Mouse (Mus musculus) MEL (cell line): ENCODE results near the gene Rhbdl2. TPM values are rescaled to one million over a fixed set of nuclear protein-coding genes. Genes with fewer than 3 reads are reported as not detected.
A peak's percentile ranks its signal among the peaks of the same experiment; 100 is the strongest.

Source experiments
- DNase-seq: peaks from one replicate; pipeline ENCODE4 v3.0.0; 2011; ENCODE audit warnings: low read depth, low spot score
- H3K27ac ChIP-seq: 2 replicates; pipeline ENCODE4 v1.5.1; 2012; ENCODE audit warnings: low read depth, mild to moderate bottlenecking, control low read depth, low read length, moderate library complexity; ENCODE audit not compliant: control insufficient read depth
- H3K27me3 ChIP-seq, 2 experiments: fragments of 150-350 bp in 1 of 2; sonication (generic) in 1 of 2; 2 replicates each; pipeline ENCODE4 v1.6.1; 2012; ENCODE audit warnings: low read length in 2 of 2, mild to moderate bottlenecking in 2 of 2, improper control_type of control experiment in 1 of 2, moderate library complexity in 1 of 2; ENCODE audit not compliant: insufficient read depth in 2 of 2, control insufficient read depth in 1 of 2
- H3K36me3 ChIP-seq, 2 experiments: 2 replicates each; pipeline ENCODE4 v1.6.1; 2012 to 2014; ENCODE audit warnings: low read length in 2 of 2, improper control_type of control experiment in 1 of 2, inconsistent platforms in 1 of 2, mild to moderate bottlenecking in 1 of 2; ENCODE audit not compliant: insufficient read depth in 2 of 2, control insufficient read depth in 1 of 2
- H3K4me1 ChIP-seq, 2 experiments: fragments of 150-350 bp in 1 of 2; sonication (generic) in 1 of 2; 2 replicates each; pipeline ENCODE4 v1.6.1; 2012; ENCODE audit warnings: low read length in 2 of 2, improper control_type of control experiment in 1 of 2, mild to moderate bottlenecking in 1 of 2; ENCODE audit not compliant: insufficient read depth in 2 of 2, control insufficient read depth in 1 of 2
- H3K4me3 ChIP-seq, 2 experiments: fragments of 150-350 bp in 1 of 2; sonication (generic) in 1 of 2; 2 replicates each; pipeline ENCODE4 v1.5.1; 2012; ENCODE audit warnings: low read depth in 2 of 2, low read length in 2 of 2, mild to moderate bottlenecking in 2 of 2, moderate library complexity in 2 of 2, control low read depth in 1 of 2, improper control_type of control experiment in 1 of 2; ENCODE audit not compliant: control insufficient read depth in 1 of 2, insufficient read depth in 1 of 2
- H3K79me2 ChIP-seq: 2 replicates; pipeline ENCODE4 v1.6.1; 2012; ENCODE audit warnings: mild to moderate bottlenecking, low read length, moderate library complexity; ENCODE audit not compliant: control insufficient read depth, poor library complexity, insufficient read depth
- H3K9ac ChIP-seq: 2 replicates; pipeline ENCODE4 v1.6.1; 2012; ENCODE audit warnings: low read depth, mild to moderate bottlenecking, control low read depth, low read length, moderate library complexity; ENCODE audit not compliant: control insufficient read depth, poor library complexity, severe bottlenecking
- H3K9me3 ChIP-seq: fragments of 150-350 bp; sonication (generic); replicated peaks from 2 replicates; pipeline ENCODE4 v1.6.1; 2012; ENCODE audit warnings: mild to moderate bottlenecking, low read length, improper control_type of control experiment, moderate library complexity; ENCODE audit not compliant: insufficient read depth
- CTCF ChIP-seq, 3 experiments: IDR thresholded peaks in 2 of 3; conservative IDR thresholded peaks in 1 of 3; 2 replicates each; pipeline ENCODE4 v1.5.1; 2011 to 2012; ENCODE audit warnings: low read length in 3 of 3, low read depth in 2 of 3, mild to moderate bottlenecking in 2 of 3, improper control_type of control experiment in 1 of 3, inconsistent platforms in 1 of 3, mixed read lengths in 1 of 3, moderate library complexity in 1 of 3; ENCODE audit not compliant: control insufficient read depth in 1 of 3, insufficient read depth in 1 of 3, poor library complexity in 1 of 3, severe bottlenecking in 1 of 3
- ELF1 ChIP-seq: IDR thresholded peaks from 2 replicates; pipeline ENCODE4 v1.6.1; 2014; ENCODE audit warnings: low read depth, mild to moderate bottlenecking, inconsistent platforms, low read length, improper control_type of control experiment, moderate library complexity
- EP300 ChIP-seq, 2 experiments: IDR thresholded peaks; 2 replicates each; pipeline ENCODE4 v1.6.1; 2011; ENCODE audit warnings: improper control_type of control experiment in 2 of 2, low read length in 2 of 2, low read depth in 1 of 2, mild to moderate bottlenecking in 1 of 2
- GABPA ChIP-seq: IDR thresholded peaks from 2 replicates; pipeline ENCODE4 v1.6.1; 2012; ENCODE audit warnings: low read depth, mild to moderate bottlenecking, inconsistent platforms, low read length, improper control_type of control experiment, moderate library complexity
- GATA1 ChIP-seq: IDR thresholded peaks from 2 replicates; pipeline ENCODE4 v1.6.1; 2011; ENCODE audit warnings: low read depth, low read length, improper control_type of control experiment
- HCFC1 ChIP-seq: IDR thresholded peaks from 2 replicates; pipeline ENCODE4 v1.6.1; 2012; ENCODE audit warnings: low read depth, mild to moderate bottlenecking, inconsistent platforms, low read length, improper control_type of control experiment, moderate library complexity
- MAFK ChIP-seq: IDR thresholded peaks from 2 replicates; pipeline ENCODE4 v1.6.1; 2011; ENCODE audit warnings: low read depth, mild to moderate bottlenecking, low read length, improper control_type of control experiment, borderline replicate concordance
- MAX ChIP-seq: IDR thresholded peaks from 2 replicates; pipeline ENCODE4 v1.6.1; 2011; ENCODE audit warnings: low read length, improper control_type of control experiment
- MEF2A ChIP-seq: IDR thresholded peaks from 2 replicates; pipeline ENCODE4 v1.6.1; 2014; ENCODE audit warnings: low read depth, mild to moderate bottlenecking, inconsistent platforms, low read length, improper control_type of control experiment; ENCODE audit not compliant: poor library complexity, insufficient replicate concordance, severe bottlenecking; ENCODE audit errors: extremely low read depth
- MYC ChIP-seq: IDR thresholded peaks from 2 replicates; pipeline ENCODE4 v1.6.1; 2011; ENCODE audit warnings: low read depth, mild to moderate bottlenecking, low read length, improper control_type of control experiment, moderate library complexity
- NELFE ChIP-seq: IDR thresholded peaks from 2 replicates; pipeline ENCODE4 v1.6.1; 2011; ENCODE audit warnings: low read depth, low read length, improper control_type of control experiment
- SIN3A ChIP-seq: IDR thresholded peaks from 2 replicates; pipeline ENCODE4 v1.6.1; 2012; ENCODE audit warnings: low read length, improper control_type of control experiment, inconsistent platforms
- TCF12 ChIP-seq: IDR thresholded peaks from 2 replicates; pipeline ENCODE4 v1.6.1; 2014; ENCODE audit warnings: low read depth, mild to moderate bottlenecking, inconsistent platforms, low read length, improper control_type of control experiment, moderate library complexity
- ZKSCAN1 ChIP-seq: IDR thresholded peaks from 2 replicates; pipeline ENCODE4 v1.6.1; 2012; ENCODE audit warnings: low read depth, mild to moderate bottlenecking, inconsistent platforms, low read length, improper control_type of control experiment, moderate library complexity
- ZMIZ1 ChIP-seq: IDR thresholded peaks from 2 replicates; pipeline ENCODE4 v1.6.1; 2012; ENCODE audit warnings: low read depth, mild to moderate bottlenecking, inconsistent platforms, low read length, improper control_type of control experiment, moderate library complexity
- polyA plus RNA-seq, 2 experiments: library from polyadenylated mRNA; stranded (reverse) in 1 of 2; unstranded in 1 of 2; fragments of >175 nt in 1 of 2; fragments of >200 nt in 1 of 2; gene quantifications; 2 replicates each; pipeline versions ENCODE4 v1.2.1 to v1.2.4; 2012; ENCODE audit warnings: low replicate concordance in 2 of 2, low read depth in 1 of 2; ENCODE audit not compliant: insufficient read length in 2 of 2, insufficient read depth in 1 of 2, missing spikeins in 1 of 2
- total RNA-seq: library from RNA; depleted of rRNA; stranded (reverse); fragments of 300-350 nt; gene quantifications from 2 replicates; pipeline ENCODE4 v1.2.3, GENCODE M21; 2012

The Rhbdl2 gene
- total and polyA plus RNA-seq, 3 experiments: not detected

GRCm38 (mm10) chr4:123742891-123743290 lies 44.8 kb upstream of the Rhbdl2 start:
- DNase-seq: peak; percentile 46
- peaks cover 42% of the 10 kb centered on the region for H3K79me2 ChIP-seq
- H3K27ac ChIP-seq: no peak overlapping the region
- H3K9ac ChIP-seq: no peak overlapping the region
- peaks cover 12 to 32% of the 10 kb centered on the region in 2 experiments for H3K36me3 ChIP-seq
- no peak overlapping the region for H3K4me3 ChIP-seq
- H3K27me3 ChIP-seq: no peaks in the 10 kb centered on the region
- H3K9me3 ChIP-seq: no peaks in the 10 kb centered on the region
- peaks cover 0 to 7% of the 10 kb centered on the region in 2 experiments; a peak in 2 of 4 replicates for H3K4me1 ChIP-seq
- TF ChIP-seq NELFE (no peak), CTCF (IDR thresholded peaks at IDR 0.05 in 2 of 3, conservative IDR thresholded peaks at IDR 0.05 in 1 of 3; ENCODE audit: control insufficient read depth in 1 of 3, insufficient read depth in 1 of 3, low read depth in 2 of 3, low read length in 3 of 3, poor library complexity in 1 of 3, severe bottlenecking in 1 of 3) (no peak), ELF1 (peak; percentile 70)

GRCm38 (mm10) chr4:123745221-123745775 lies 42.4 kb upstream of the Rhbdl2 start:
- H3K4me1 ChIP-seq: peaks cover 5 to 10% of the 10 kb centered on the region in 2 experiments
- DNase-seq: no peak
- H3K79me2 ChIP-seq: peaks cover 62% of the 10 kb centered on the region
- no peak overlapping the region for H3K27ac ChIP-seq
- H3K9me3 ChIP-seq: no peaks in the 10 kb centered on the region
- H3K9ac ChIP-seq: no peak overlapping the region
- TF ChIP-seq ZMIZ1: no peak
- no peak for TF ChIP-seq HCFC1
- no peak for TF ChIP-seq GABPA
- no peak for TF ChIP-seq MAFK
- TF ChIP-seq ZKSCAN1: no peak
- no peak for TF ChIP-seq MEF2A
- no peak for TF ChIP-seq EP300 (IDR thresholded peaks at IDR 0.05; ENCODE audit: low read depth in 1 of 2, low read length in 2 of 2)
- TF ChIP-seq, all 39 proteins: peak for 0
- Histone ChIP-seq H3K36me3 (peaks cover 17 to 19% of the 10 kb centered on the region in 2 experiments), H3K27me3 (no peaks in the 10 kb centered on the region), H3K4me3 (no peak overlapping the region)

GRCm38 (mm10) chr4:123748726-123749415 lies 38.8 kb upstream of the Rhbdl2 start:
- Histone ChIP-seq H3K79me2 (peaks cover 52% of the 10 kb centered on the region), H3K27ac (peak overlapping the region; percentile 25), H3K9ac (peak overlapping the region; percentile 90), H3K4me1 (peaks cover 12 to 14% of the 10 kb centered on the region in 2 experiments), H3K27me3 (no peaks in the 10 kb centered on the region), H3K4me3 (peak overlapping the region; percentile 83 to 93), H3K36me3 (peaks cover 5 to 28% of the 10 kb centered on the region in 2 experiments; a peak in 3 of 4 replicates), H3K9me3 (no peaks in the 10 kb centered on the region)
- TF ChIP-seq TCF12 (0 out of 2 replicates have a peak, but pooled peaks have one; percentile 21), SIN3A (no peak; the same call in 1 of the 2 replicates), GATA1 (0 out of 2 replicates have a peak, but pooled peaks have one; percentile 17), MAX (0 out of 2 replicates have a peak, but pooled peaks have one; percentile 43), NELFE (peak; percentile 16; the same call in 1 of the 2 replicates), MYC (0 out of 2 replicates have a peak, but pooled peaks have one; percentile 15)
- peak; percentile 66 for DNase-seq
